Mouse (Mus musculus) right cerebral cortex, adult 2 months (tissue): ENCODE data around the gene Pilra.
"Not testable (repeated sequence)": the region's sequence is repeated elsewhere in the genome, so short reads cannot be mapped to it uniquely, and the experiment has no call there.

ENCODE experiments used
- DNase-seq, 2 experiments: peaks; one replicate each; pipeline ENCODE4 v3.0.0; 2021 to 2022; ENCODE audit warnings: low spot score in 2 of 2

Pilra gene

GRCm38 (mm10) chr5:137835966-137836520 is at the start of gene Pilra:
Gene Pilra, minus strand, starts transcription at chr5:137836281.
- not testable (repeated sequence) for DNase-seq

GRCm38 (mm10) chr5:137883345-137883744 is 47.3 kb upstream of the Pilra start:
- no peak for DNase-seq

- DNase-seq: no peak
Observed at GRCm38 (mm10) chr5:137882922-137883321, 46.8 kb upstream of the Pilra start.

GRCm38 (mm10) chr5:137877860-137878259 is 41.8 kb upstream of the Pilra start:
- peak; percentile 3 to 4 for DNase-seq

GRCm38 (mm10) chr5:137875054-137875453 is 39.0 kb upstream of the Pilra start:
- DNase-seq: no peak

- DNase-seq: not testable (repeated sequence)
Observed at GRCm38 (mm10) chr5:137872381-137872702, 36.3 kb upstream of the Pilra start.

GRCm38 (mm10) chr5:137871644-137872380 is 35.7 kb upstream of the Pilra start, which contains the start of gene Pilrb2:
Gene Pilrb2, minus strand, starts transcription at chr5:137871815.
- not testable (repeated sequence) for DNase-seq

- DNase-seq: not testable (repeated sequence)
Observed at GRCm38 (mm10) chr5:137868600-137868999, 32.5 kb upstream of the Pilra start.

- not testable (repeated sequence) for DNase-seq
Observed at GRCm38 (mm10) chr5:137864008-137864407, 27.9 kb upstream of the Pilra start.

GRCm38 (mm10) chr5:137857960-137858710 is 22.1 kb upstream of the Pilra start, which contains the start of gene Pilrb1:
Gene Pilrb1, minus strand, starts transcription at chr5:137858106.
- DNase-seq: not testable (repeated sequence)

- not testable (repeated sequence) for DNase-seq
Observed at GRCm38 (mm10) chr5:137856870-137857269, 20.8 kb upstream of the Pilra start.

- DNase-seq: not testable (repeated sequence)
Observed at GRCm38 (mm10) chr5:137854907-137855306, 18.8 kb upstream of the Pilra start.

- not testable (repeated sequence) for DNase-seq
Observed at GRCm38 (mm10) chr5:137850313-137850712, 14.2 kb upstream of the Pilra start.

GRCm38 (mm10) chr5:137837110-137837509 is 1.0 kb upstream of the Pilra start:
- not testable (repeated sequence) for DNase-seq

GRCm38 (mm10) chr5:137836611-137837010 is 530 bp upstream of the Pilra start:
- DNase-seq: no peak

GRCm38 (mm10) chr5:137833500-137833899 is 2.6 kb downstream of the Pilra start:
- DNase-seq: no peak

- DNase-seq: no peak
Observed at GRCm38 (mm10) chr5:137831506-137831905, 4.6 kb downstream of the Pilra start.

- no peak for DNase-seq
Observed at GRCm38 (mm10) chr5:137831106-137831505, 5.0 kb downstream of the Pilra start.

- DNase-seq: no peak
Observed at GRCm38 (mm10) chr5:137830238-137830637, 5.8 kb downstream of the Pilra start.

GRCm38 (mm10) chr5:137828694-137829093 is 7.4 kb downstream of the Pilra start:
- no peak for DNase-seq

GRCm38 (mm10) chr5:137826421-137826820 is 9.7 kb downstream of the Pilra start:
- no peak for DNase-seq

GRCm38 (mm10) chr5:137825971-137826370 is 10.1 kb downstream of the Pilra start:
- DNase-seq: no peak
